Mouse (Mus musculus): ENCODE results near the gene Pitpnm2.

The Pitpnm2 gene

DNA sequence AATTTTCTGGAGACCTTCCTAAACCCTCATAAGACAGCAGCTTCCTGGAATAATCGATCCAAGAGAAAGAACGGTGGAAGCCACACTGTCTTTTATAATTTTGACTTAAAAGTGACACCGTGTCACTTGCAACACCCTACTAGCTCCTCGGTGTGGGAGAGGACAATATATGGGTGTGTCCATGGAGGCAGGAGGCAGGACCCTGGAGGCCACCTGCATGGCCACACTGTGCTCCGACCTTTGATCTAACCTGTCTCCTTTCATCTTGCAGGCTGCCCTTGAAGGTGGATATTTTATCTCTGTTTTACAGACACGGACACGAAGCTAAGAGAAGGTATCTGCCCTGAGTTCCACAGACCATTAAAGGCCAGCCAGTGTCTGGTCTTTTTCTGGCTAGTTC is 51.1 kb downstream of the Pitpnm2 start:
- no peak for DNase-seq

DNA sequence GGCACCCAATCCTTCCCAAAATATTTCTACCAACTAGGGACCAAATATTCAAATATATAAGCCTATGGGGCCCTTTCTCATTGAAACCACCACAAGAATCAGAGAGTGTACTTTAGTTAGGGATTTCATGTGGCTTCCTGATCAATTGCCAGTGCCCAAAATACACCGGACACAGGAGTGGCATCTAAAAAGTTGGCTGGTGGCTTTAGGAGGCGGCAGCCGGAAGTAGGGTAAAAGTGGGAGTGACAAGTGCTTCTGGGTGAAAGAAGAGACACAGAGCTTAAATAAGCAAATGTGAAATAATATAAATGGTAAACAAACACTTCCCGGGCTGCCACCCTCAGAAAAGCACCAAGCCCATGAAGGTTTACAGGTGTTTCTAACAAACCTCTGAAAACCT is 53.5 kb downstream of the Pitpnm2 start:
- DNase-seq: no peak

DNA sequence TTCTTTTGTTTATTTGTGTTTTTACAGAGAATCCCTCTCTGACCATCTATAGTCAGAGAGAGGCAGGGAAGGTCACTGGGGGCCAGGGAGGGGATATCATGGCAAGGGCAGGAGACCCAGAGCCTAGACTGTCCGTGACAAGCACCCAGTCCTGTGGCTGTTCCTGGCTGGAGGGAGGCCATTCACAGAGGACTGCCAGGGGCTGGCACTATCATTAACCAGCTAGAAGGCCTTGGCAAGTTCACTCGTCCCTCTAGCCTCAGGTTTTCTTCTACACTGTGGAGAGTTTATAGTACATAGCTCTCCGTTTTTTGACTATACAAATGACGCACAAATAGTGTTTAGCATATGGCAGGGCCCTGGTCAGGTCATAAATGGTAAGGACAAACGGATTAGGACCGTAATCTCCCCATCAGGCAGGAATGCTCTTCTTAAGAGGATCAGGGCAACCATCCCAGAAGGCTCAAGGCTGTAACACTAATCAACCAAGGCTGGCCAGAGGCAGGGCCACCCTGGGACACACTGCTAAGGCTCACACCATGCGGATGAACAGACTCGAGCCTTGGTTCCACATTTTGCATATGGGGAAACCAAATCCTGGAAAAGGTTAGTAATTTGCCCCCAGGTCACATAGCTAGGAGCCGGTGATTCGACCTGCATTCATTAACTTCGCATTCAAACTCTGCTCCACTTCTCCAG is 55.0 kb downstream of the Pitpnm2 start:
- no peak for DNase-seq

DNA sequence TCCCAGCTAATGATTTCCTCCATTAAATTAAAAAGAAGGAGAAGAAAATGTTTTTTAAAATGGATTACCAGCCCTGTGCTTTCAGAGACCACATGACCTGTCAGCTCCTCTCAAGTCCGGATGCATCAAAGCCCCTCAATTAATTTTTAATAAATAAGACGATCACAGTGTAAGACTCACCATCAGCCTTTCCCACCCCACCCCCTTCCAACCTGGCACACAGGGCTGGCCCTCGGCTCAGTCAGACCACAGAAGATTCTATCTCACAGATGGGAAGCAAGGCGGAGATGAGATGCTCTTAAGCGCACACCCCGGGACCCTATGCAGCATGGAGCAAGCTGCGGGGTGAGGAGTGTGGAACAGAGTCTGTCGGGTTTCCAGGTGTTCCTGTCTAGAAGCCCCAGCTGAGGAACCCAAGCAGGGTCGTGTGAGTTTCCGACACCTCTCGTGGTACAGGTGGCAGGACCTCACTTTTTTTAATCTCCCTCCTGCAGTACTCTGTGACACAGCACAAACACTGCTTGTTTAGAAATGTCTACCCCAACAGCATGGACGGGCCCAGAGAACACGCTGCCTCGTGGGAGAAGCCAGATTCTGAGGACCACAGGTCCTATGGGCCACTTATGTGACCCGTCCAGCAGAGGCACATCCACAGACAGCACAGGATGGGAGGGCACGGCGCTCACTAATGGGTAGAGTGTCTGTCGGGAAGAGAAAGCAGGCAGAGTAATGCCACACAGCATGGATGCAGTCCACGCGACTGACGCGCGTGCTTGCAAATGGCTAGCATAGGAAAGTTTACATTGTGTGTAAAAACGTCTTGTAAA is 56.1 kb downstream of the Pitpnm2 start:
- DNase-seq: no peak

DNA sequence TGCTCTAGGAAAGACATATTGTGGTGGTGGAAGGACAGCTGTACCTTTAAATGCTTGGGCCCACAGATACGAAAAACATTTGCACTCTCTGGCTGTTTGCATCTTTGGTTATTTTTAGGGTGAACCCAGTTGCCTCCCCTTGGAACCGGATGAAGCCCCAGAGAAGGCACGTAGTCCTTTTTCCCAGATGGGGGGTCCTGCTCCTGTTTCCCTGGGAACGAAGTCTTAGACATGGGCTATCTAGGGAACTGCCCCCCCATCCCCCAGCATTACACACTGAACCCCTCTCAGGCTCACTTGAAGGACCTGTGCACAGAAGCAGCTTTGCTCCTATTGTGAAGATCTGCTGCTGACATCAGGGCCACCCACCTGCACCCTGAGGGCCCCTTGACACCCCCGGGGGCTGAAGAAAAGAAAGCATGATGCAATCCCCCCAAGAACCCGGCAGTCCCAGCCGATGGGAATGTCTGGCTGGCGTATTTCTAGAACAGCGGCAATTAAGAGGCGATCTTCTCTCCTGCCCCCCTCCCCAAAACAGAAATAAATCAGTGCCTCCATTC is 56.8 kb downstream of the Pitpnm2 start:
- DNase-seq: no peak

DNA sequence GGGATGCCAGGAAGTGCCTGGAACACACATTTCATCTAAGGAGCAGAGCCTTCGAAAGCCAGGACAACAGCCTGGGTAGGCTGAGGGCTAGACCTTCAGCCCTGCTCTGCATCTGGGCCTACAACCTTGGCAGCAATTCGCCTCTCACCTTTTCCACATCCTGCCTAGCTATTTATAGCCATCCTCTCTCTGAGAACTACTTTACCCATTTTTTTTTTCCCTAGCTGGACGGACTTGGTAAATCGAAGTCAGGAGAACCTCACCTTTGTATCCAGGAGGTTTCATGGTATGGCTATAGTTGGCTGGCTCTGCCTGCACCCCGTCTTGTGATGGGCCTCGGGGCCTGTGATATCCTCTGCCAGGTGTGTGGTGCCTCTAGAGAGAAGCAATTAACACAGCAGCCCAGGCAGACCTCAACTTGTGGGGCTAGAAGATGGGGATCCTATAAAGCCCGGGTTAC is 57.3 kb downstream of the Pitpnm2 start:
- no peak for DNase-seq

DNA sequence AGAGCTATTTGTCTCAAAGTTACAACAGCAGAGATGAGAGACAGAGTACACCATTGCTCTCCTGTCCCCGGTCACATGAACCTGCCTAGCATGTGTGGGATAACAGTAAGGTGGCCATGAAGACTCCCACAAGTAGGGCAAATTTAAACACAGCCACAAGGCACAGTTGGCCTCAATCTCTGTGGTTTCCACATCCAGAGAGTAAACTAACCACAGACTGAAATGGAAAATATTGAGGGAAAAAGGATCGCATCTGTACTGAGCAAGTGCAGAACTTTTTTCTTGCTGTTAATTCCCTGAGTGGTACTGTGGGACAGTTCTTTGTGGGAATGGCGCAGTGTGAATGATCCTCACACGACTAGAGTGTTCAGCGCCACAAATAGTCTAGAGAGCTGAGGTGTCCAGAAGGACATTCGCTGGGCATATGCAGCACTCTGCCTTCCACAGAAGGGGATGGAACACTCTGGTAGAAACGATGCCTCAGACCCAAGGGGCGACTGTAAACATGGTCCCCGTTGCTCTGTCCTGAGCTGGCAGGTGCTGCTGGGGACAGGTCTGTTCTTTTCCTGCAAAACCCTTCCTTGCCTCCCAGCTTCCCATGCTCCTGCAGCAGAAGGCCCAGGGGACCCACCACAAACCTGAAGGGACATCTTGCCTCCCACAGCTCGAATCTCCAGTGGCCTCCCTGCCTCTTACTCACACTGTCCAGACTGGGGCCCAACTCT is 59.3 kb downstream of the Pitpnm2 start:
- no peak for DNase-seq

DNA sequence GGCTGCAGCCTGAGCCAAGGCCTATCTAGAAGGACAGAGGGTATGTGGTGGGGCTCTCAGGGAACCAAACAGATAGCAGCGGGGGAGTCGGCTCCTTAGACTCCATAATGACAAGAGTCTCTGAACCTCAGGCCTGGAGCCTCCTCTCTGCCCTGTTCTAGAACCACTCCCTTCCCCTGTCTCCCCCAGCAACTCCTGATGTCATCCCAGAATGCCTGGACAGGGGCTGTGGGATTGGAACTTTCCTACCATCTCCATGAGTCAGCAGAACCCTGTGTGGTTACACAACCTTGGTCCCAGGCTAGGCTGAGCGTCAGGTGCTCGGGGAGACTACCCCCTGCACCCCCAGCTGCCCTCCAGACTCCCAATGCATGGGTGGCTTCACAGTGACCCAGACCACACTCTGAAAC is 60.0 kb downstream of the Pitpnm2 start:
- DNase-seq: no peak

DNA sequence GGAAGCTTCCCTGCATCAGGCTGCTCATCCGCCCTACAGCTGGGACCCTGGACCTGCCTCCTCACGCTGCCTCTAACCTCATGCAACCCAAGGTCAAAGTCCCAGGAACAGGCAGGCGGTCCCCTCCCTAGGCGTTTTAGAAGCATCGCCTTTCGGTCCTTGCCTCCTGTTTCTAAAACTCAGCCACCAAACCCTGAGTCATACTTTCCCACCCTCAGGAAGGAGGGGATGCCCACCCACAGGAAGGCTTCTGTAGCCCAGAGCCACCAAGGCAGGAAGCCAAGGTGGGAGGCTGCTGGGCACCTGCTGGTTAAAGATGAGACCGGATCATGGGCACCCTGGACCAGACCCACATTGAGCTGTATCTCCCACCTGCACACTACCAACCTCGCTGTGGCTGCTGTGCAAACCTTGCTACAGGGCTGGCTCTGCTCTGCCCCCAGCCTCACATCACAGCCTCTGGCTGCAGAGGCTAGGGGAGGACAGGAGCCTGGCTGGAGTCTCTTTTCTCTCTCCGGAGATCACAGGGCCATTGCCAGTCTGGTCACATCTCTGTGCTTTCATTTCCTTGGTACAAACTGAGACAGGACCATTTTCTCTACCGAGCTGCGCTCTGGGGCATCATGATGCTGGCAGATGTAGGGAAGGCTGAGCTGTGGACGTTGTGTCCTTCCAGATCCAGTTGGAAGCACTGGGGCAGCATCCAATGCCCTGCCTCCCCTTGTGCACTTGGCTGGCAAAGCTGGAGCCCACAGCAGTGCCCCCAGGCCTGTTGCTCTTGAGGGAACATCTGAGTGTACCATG is 61.9 kb downstream of the Pitpnm2 start:
- no peak for DNase-seq

DNA sequence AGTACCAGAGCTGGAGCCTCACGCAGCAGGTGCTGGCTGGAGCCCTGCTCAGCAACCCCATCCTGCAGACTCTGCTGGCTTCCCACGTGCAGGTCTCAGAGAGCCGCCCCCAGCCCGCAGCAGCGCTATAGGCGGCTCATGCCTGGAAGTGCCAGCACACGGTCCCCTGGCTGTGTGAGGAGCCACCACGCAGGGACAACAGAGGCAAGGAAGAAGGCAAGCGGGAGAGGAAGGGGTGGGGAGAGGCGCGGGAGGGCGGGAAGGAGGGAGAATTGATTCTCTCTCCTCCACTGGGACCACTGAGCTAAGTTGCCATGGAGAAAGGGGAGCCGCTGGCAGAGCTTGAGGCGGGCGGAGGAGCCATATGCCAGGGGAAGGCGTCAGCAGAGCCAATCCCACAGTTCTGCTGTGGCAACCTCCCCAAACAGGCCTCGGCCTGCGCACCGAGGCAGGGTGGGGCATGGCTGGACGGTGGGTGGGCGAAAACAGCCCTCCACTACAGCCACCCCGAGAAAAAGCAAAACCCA is 62.5 kb downstream of the Pitpnm2 start:
- DNase-seq: peak; percentile 71

DNA sequence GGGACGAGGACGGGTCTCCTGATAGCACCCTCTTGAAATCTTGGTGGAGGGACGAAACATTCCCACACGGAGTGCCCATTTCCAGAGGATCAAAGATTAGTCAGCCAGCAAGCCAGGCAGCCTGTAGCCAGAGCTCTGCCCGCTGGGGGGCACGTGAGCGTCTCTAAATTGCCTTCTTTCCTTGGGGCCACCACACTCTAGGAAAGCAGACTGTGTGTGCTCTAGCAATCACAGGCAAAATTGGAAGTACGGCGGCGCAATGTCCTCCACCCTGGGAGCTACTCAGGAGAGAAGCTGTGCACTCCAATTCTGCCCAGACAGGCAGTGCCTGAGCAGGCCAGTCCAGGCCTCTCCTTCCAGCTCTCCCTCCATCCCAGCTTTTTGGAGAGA is 63.1 kb downstream of the Pitpnm2 start:
- DNase-seq: peak; percentile 72

DNA sequence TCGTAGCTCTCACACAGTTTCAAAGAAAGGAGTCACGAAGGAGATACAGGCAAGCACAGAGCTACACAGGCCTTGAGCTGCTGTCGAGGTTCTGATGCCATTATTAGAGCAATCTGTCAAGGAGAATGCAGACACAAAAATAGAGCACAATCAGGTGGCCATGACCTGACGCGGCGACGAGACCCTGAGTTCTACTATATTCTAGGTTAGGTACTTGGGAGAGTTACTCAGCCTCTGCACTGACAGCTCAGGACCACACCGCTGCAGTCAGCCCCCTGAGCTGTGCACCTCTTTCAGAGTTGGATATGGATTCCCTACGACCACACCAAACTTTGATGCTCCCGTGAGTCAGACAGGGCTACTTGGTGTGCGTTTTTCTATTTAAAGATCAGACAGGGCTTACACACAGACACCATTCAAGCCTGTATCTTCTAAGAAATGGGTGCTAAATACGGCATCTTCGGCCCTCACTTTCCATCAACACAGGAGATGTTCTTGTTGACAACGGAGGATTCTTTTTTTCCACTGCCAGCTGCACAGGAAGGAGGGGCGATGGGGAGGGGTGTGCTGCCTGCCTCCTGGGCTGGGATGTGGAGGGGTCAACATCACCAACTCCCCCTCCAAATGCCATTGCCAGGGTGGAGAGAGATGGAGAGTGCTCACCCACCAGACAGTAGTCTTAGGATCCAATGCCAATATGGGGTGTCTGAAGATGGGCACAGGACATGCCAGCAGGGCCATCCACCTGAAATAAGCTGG is 63.7 kb downstream of the Pitpnm2 start:
- DNase-seq: no peak

DNA sequence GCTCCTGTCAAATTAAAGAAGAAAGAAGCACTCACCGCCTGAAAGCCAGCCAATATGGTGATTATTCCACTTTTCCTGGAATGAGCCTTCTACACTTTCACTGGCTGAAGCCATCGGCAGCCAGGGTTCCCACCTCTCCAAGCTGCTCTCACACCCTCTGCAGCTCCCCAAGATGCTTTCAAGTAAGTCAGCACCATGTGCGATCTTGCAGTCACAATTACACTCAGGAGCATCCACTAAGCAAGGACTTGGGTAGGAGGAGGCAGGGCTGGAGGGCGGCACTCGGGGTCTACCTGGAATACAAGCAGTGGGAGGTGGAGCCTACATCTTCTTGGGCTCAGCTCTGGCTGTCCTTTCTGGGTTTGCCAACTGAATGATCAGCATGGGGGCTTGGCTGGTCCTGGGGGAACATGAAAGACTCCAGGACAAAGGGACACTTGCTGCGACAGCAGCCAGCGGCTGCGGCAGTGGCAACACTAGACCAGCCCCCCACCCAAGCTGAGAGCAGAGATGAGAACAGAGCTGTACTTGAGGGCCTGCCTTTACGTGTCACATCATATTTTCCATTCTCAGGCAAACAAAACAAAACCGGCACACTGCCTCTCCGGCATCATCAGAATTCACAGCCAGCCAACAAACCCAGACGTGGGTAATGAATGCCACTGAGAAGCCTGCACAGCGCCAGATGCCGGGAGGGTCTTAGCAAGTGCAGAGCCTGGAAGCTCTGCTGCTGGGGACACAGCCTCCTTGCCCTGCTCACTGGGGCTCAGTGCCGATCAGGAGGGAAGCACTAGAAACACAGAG is 64.5 kb downstream of the Pitpnm2 start:
- DNase-seq: no peak

DNA sequence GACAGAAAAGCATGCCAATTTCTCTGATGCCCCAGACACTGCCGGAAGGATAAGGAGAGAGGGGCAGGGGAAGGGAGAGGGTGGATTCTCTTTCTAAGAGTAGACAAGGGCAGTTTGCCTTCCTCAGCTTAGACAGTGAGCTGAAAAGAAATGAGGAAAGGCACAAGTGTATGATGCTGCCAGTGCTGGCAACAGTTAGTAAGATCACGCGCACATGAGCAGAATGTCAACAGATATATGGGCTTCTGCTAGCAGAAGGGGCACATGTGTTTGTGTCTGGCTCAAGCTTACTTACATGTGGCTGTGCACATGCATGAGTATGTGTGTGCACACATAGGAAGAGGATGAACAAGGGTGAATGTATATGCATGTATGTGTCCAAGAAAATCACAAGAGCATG is 65.4 kb downstream of the Pitpnm2 start:
- DNase-seq: no peak

DNA sequence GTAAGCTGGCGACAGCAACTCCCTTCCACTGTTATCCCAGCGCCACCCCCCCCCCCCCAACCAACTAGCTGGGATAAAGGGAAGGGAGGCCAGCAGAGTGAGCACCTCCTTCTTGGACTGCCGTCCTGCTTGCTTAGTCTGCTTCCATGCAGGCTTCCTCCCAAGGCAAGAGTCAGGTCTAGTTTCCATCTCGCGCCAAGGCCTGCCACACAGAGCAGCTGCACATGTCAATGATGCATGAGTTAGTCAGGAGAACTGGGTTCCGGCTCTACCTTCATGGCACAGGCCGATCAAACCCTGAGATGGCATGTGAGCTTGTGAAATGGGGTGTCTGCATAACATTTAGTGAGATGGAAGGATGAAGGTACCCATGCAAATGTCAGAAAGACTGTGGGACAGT is 66.9 kb downstream of the Pitpnm2 start:
- DNase-seq: no peak

DNA sequence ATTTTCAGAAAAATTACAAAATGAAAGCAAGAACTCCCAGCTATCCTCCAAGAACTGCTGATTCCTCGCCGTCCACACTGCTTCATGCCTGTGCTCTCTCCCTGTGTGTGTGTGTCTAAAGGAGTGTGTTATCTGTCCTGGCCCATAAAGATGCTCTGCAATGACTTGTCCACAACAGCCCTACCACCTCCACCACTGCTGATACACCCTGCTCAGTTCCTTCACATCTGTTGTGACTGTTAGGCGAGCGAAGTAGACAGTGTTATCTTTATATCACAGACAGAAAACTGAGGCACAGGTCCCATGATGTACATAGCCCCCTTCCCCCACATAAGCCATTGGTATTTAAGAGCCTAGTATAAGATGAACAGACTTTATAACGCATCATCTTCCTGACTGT is 67.5 kb downstream of the Pitpnm2 start:
- DNase-seq: no peak

DNA sequence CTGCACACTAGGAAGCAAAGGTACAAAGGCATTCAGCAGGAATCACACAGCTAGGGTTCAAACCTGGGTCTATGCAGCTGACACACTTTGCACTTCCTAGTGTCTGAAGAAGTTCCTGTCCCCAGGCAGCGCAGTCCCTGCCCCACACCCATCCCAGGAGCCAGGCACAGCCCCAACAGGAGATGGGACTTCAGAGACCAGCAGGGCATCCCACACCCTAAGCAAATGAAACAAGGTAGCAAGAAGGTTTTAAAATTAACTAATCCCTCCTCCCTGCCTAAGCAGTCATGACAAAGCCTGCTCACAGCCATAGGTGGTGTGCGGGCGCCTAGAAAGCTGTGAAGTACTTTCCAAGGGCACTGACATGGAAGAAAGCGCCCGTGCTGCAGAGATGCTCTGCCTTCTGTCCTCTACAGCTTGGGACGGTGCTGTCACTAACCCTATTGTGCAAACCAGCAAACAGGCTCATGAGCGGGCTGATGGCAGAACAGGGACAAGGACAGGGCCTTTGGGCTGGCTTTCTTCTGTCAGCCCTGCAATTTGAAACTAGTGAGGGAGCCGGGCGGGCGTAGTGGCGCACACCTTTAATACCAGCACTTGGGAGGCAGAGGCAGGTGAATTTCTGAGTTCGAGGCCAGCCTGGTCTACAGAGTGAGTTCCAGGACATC is 68.9 kb downstream of the Pitpnm2 start:
- DNase-seq: no peak

DNA sequence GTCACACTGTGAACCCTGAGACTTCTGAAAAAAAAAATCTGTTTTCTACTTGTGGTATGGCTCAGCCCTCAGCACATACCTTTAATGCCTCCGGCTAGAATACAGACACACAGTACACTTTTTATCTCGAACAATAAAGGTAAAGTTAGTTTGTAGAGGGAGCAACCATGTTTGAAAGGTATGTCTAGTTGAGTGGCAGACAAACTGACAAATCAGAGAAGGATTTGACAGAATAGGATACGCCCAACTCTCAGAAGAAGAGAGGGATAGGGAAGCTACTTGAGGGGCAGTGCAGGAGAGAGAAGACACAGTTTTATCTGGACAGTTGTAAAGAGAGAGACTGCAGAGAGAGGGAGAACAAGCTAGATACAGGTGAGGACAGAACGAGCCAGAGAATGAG is 70.1 kb downstream of the Pitpnm2 start:
- no peak for DNase-seq

DNA sequence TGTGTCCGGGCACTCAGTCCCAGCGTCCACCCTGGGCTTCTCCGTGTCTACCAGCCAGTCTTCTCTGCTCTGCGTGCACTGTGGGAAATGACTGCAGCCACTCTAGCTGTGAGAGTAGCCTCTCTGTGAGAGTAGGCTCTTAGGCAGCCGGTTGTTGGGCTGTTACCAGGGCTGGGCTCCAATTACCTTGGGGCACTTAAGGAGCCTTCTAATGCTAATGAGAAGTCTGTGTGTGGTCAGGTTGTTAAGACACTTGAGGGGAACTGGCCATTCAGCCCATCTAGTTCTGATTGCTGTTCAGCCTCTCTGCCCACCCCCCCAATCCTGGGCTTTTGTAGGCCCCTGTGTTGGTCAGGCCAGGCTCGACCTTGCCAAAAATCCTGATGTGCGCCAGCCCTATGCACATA is 72.8 kb downstream of the Pitpnm2 start:
- no peak for DNase-seq

DNA sequence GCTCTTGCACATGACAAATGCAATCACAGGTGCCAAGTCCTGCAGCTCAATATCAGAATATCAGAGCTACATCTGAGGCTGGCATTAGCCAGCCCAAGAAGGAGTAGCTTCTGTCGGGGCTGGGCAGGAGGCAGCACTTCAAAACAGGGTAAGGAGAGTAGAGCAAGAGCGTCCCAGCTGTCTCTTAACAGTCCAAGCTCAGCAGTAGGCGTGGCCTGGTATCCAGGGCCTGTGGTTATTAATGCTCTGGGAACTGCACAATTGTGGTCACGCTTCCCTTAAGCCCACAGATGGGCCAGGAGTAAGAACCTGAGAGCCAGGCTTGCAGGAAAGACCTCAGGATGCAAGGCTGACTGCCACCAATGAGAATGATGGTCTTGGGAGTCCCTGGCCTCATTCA is 74.4 kb downstream of the Pitpnm2 start:
- DNase-seq: no peak

Measured in cerebellum, adult 9-10 months (tissue).